Mouse (Mus musculus): ENCODE data around the gene Gpr3. TPM values are rescaled to one million over a fixed set of nuclear protein-coding genes. Genes with fewer than 3 reads are reported as not detected.
A peak's percentile ranks its signal among the peaks of the same experiment; 100 is the strongest.

The Gpr3 gene
- polyA plus RNA-seq (2012; rRNA removed) = 0.11 and 0.21 TPM in 2 replicates

DNA sequence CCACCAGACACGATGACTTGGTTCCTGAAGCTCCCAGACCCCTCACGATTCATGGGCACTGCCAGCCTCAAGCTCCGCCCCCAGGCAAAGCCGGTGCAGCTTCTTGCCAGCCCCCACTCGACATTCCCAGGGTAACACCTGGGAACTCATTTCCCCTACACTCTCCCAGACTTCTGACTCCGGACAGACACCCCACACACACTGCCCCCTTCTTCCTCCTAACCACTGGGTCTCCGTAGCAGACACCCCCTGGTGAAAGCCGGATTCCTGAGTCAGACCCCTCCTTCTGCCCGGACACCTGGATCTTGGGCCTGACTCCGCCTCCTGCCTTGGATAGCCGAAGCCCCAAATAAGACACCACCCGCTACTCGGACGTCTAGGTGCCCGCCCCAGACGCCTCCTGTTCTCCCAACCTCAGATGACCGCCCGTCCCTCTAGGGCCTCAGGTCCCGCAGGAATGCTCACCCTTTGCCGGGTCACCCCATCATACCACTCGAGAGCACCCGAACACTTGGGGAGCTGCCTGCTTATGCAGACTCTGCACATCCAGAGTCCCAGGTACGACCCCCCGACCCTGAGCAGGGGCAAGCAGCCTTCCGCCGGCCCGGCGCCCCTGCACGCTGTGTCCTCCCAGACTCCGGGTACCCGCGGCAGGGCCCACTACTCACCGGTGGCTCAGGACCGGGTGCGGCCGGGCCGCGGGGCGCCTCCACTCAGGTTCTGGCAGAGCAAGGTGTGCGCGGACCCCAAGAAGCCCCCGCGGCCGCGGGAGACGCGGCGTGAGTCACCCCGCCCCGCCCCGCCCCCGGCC, at the start of gene Gpr3, which contains the start of gene Cd164l2:
Gpr3 (minus strand) TSS at position 786 of the 811 bp plus-strand sequence.
Cd164l2 (plus strand) TSS at position 381 of the 811 bp plus-strand sequence.
- 6% methylated on average over 52 of the region's 52 CpGs for WGBS
- no peak for DNase-seq (ENCODE audit: low read depth, low spot score)

DNA sequence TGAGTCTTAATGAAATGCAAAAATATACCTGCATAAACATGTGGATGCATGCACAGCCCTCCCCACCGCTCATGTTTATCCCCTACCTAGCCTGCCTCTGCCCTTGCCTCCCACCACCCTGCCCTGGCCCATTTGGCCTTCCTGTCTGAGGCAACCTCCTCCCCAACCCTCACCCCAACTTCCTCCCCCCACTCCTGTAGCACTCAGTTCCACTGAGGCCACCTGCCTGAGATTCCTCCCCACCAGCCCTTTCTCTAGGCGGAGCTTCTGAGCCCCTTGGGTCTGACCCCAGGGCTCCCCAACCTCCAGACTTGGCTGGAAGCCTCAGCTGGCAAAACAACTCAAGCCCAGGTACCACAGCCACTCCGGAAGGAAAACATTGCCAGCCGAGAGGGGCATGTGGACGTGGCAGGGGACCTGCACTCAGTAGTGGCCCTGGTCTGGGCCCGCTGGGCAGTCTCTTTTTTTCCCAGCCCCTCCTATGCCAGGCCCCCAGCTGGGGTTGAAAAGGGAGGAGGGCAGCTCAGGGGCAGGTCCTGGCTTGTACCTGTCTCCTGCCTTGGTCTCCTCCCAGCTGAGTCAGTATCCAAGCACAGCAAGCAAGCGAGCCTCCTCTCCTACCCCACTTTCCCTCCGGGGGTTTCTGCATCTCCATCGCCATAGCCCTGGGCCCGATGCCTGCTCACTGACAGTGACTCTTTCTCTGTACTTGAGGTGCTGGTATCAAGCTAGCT, 49.5 kb upstream of the Gpr3 start:
- 65% methylated on average over 10 of the region's 10 CpGs for WGBS
- DNase-seq (ENCODE audit: low read depth, low spot score) = no peak

GRCm38 (mm10) chr4:133257798-133258408, 45.6 kb upstream of the Gpr3 start:
- 29% methylated on average over 12 of the region's 12 CpGs for WGBS
- DNase-seq (ENCODE audit: low read depth, low spot score) = peak; percentile 55

DNA sequence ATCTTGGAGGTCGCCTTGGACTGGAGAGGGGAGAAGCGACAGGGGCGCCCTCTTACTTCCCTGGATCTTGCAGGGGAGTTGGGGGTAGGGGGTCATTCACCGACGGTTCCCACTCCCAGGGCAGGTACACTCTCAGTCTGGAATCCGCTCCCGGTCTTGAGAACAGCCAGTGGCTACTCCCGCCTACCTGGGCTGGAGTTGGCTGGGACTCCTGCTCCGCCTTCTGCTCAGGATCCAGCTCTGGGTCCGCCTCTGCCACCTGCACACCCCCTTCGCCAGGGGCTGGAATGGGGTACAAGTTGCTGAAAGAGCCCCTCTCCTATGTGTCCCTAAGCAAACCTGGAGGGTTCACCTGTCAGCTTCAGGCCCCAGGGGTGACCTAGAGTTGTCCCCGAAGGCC, 44.9 kb upstream of the Gpr3 start:
- WGBS = 20% methylated on average over 12 of the region's 12 CpGs
- DNase-seq (ENCODE audit: low read depth, low spot score) = no peak

DNA sequence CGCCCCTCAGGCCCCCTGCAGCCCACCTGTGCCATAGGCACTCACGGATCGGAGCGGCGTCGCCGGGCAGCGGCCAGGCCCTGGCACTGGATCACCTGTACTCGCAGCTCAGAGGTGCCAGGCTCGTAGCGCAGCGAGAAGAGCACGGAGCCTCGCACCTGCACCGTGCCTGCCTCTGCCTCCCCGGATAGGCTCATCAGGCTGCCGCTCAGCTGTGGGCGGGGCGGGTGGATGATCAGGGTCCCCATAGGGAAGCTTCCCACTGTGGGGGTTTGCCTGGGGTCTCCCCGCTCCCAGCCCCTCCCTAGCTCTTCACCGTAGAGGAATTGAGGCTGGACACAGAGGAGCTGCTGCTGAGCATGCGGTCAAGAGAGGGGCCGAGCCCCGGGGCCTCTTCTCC, 44.5 kb upstream of the Gpr3 start:
- DNase-seq (ENCODE audit: low read depth, low spot score) = no peak
- WGBS = 21% methylated on average over 24 of the region's 24 CpGs

DNA sequence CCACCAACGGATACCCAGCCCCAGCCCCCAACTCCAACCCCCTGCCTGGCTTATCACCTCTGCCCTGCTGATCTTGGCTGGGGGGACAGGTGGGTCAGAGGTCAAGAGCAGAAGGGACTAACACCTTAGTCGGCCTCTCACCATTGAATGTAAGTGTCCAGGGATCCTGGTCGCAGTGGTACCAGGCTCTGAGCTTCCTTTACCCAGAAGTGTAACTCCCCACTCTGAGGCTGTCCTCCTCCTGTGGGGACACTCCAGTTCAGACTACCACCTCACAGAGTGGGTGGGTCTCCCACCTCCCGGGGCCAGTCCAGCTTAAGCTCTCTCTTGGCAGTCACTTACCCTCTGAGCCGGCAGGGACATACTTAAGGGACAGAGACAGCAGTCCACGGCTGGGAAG, 43.1 kb upstream of the Gpr3 start:
- 81% methylated on average over 6 of the region's 6 CpGs for WGBS

GRCm38 (mm10) chr4:133253412-133253811, 41.1 kb upstream of the Gpr3 start:
- peak; percentile 63 for DNase-seq (ENCODE audit: low read depth, low spot score)
- 31% methylated on average over 12 of the region's 12 CpGs for WGBS

More for the DNA sequence above, 43.1 kb upstream of the Gpr3 start:
- DNase-seq (ENCODE audit: low read depth, low spot score) = no peak

DNA sequence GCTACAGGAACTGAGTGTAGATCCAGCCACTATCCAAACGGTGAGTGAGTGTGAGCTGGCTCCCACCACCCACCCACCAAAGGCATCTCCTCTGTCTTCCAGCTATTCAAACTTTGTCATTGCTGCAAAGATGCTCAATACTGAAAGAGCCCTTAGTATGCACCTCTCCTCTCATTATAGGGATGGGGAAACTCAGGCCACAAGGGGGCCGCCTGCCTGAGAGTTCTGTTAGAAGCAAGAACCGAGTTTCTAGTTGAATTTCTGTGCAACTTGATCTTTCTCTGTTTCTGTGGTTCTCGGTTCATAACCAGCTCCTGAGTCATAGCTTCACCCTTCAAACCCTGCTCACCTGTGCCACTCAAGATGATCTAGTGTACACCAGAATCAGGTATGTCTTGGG, 39.8 kb upstream of the Gpr3 start:
- DNase-seq (ENCODE audit: low read depth, low spot score) = no peak
- WGBS = 85% methylated on average over 4 of the region's 4 CpGs

DNA sequence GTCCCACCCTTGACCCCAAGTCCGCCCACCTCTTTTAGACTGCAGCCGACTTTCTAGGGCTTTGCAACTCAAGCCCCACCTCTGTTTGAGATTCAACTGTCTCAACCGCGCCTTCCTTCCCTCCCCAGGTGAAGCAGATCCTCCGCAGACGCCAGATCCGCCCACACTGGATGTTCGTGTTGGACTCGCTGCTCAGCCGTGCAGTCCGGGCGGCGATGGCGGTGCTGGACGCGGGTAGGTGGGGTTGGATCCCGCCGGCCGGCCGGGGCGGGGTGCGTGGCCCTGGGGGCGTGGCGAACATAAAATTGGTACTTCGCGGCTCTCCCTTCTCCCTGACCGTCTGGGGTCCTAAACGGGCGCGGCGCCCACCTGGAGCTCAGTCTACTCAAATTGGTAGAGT, 38.9 kb upstream of the Gpr3 start:
- no peak for DNase-seq (ENCODE audit: low read depth, low spot score)
- 12% methylated on average over 31 of the region's 31 CpGs for WGBS

DNA sequence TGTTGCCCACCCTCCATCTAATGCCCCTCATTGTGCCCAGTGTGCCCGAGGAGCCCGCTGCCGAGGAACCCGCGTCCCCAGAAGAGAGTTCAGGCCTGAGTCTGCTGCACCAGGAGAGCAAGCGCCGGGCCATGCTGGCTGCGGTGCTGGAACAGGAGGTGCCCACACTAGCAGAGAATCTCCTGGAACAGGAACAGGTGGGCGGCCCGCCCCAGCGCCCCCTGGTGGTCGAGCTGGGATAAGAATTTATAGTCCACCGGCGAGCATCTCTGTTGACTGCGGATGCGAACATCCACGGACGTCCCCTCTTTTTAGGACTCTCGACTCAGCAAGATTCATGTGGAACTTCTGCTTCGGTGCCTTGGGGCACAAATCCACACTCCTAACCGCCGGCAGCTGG, 38.3 kb upstream of the Gpr3 start:
- peak; percentile 35 for DNase-seq (ENCODE audit: low read depth, low spot score)

GRCm38 (mm10) chr4:133247806-133248449, 35.6 kb upstream of the Gpr3 start:
- 82% methylated on average over 13 of the region's 13 CpGs for WGBS
- no peak for DNase-seq (ENCODE audit: low read depth, low spot score)

More for the DNA sequence above, 38.3 kb upstream of the Gpr3 start:
- 4% methylated on average over 22 of the region's 22 CpGs for WGBS

- no peak for DNase-seq (ENCODE audit: low read depth, low spot score)
- 73% methylated on average over 15 of the region's 15 CpGs for WGBS
Observed at GRCm38 (mm10) chr4:133247072-133247471, 34.7 kb upstream of the Gpr3 start.

DNA sequence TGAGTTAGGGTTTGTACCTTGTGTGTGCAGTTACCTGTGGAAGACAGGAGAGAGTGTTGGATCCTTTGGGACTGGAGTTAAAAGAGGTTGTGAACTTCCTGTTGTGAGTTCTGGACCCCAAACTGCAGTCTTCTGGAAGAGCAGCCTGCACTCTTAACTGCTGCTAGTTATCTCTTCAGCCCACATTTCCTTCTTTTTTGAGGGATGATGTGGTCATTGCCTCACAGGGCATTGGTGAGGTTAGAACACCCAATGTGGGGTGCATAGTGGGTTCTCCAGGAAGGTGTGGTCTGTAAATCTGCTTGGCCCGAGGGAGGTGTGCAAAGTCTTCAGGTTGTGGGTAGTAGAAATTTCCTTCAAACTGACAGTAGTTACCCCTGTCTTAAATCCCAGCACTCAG, 32.0 kb upstream of the Gpr3 start:
- WGBS = 50% methylated on average over 1 of the region's 1 CpGs

GRCm38 (mm10) chr4:133243538-133243937, 31.2 kb upstream of the Gpr3 start:
- WGBS = 77% methylated on average over 12 of the region's 13 CpGs
- DNase-seq (ENCODE audit: low read depth, low spot score) = no peak

More for the DNA sequence above, 32.0 kb upstream of the Gpr3 start:
- DNase-seq (ENCODE audit: low read depth, low spot score) = no peak

DNA sequence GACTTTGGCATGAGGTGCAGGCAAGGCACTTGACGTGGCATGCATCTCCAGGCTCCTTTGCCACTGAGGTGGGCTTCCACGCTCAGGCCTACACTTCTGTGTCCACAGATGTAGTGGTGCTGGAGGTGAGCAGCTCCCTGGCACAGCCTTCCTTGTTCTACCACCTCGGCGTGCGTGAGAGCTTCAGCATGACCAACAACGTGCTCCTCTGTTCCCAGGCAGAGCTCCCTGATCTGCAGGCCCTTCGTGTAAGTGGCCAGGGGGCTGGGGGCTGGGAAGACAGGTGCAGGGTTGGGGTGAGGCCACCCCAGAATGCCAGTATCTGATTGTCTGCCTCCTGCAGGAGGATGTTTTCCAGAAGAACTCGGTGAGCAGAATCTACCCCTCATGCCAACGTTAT, 30.4 kb upstream of the Gpr3 start:
- DNase-seq (ENCODE audit: low read depth, low spot score) = no peak
- 83% methylated on average over 9 of the region's 9 CpGs for WGBS

GRCm38 (mm10) chr4:133241910-133242309, 29.6 kb upstream of the Gpr3 start:
- 10% methylated on average over 11 of the region's 11 CpGs for WGBS
- DNase-seq (ENCODE audit: low read depth, low spot score) = no peak

- under 1% methylated on average over 78 of the region's 78 CpGs for WGBS
- no peak for DNase-seq (ENCODE audit: low read depth, low spot score)
Observed at GRCm38 (mm10) chr4:133240934-133241908, 28.9 kb upstream of the Gpr3 start.

- DNase-seq (ENCODE audit: low read depth, low spot score) = peak; percentile 72
- 5% methylated on average over 16 of the region's 16 CpGs for WGBS
Observed at GRCm38 (mm10) chr4:133240490-133240921, 28.2 kb upstream of the Gpr3 start, which contains the start of gene Map3k6. Map3k6 (plus strand) TSS chr4:133240818.

GRCm38 (mm10) chr4:133237911-133238310, 25.6 kb upstream of the Gpr3 start:
- WGBS = 65% methylated on average over 4 of the region's 4 CpGs
- no peak for DNase-seq (ENCODE audit: low read depth, low spot score)
